Mouse (Mus musculus) MEL (cell line): ENCODE results near the gene Prtn3.

Experiments used
- POLR2A ChIP-seq, 2 experiments: IDR thresholded peaks; 2 replicates each; pipeline ENCODE4 v1.6.1; 2011 to 2012; ENCODE audit warnings: low read length in 2 of 2, mild to moderate bottlenecking in 2 of 2, control low read depth in 1 of 2, improper control_type of control experiment in 1 of 2, low read depth in 1 of 2, moderate library complexity in 1 of 2; ENCODE audit not compliant: control insufficient read depth in 1 of 2, insufficient read depth in 1 of 2, poor library complexity in 1 of 2
- ZC3H11A ChIP-seq: IDR thresholded peaks from 2 replicates; pipeline ENCODE4 v1.6.1; 2012; ENCODE audit warnings: low read depth, mild to moderate bottlenecking, inconsistent platforms, low read length, improper control_type of control experiment

- TF ChIP-seq POLR2A (IDR thresholded peaks at IDR 0.05; ENCODE audit: control insufficient read depth in 1 of 2, insufficient read depth in 1 of 2, low read depth in 1 of 2, low read length in 2 of 2, poor library complexity in 1 of 2) = 0 out of 4 replicates have a peak, but pooled peaks of 1 of the 2 experiments have one; percentile 10
- TF ChIP-seq ZC3H11A = no peak; the same call in 1 of the 2 replicates
Measured at GRCm38 (mm10) chr10:79865801-79866295, 8.4 kb upstream of the Prtn3 start.
